Mouse (Mus musculus) lung, adult 2 months (tissue): ENCODE data around the gene Ly6g5c.

Source experiments
- CTCF ChIP-seq: fragments of 200-500 bp; IDR thresholded peaks from 2 replicates; pipeline ENCODE4 v1.5.1; 2011; ENCODE audit warnings: mild to moderate bottlenecking, low read length, control low read depth; ENCODE audit not compliant: insufficient read depth
- POLR2A ChIP-seq: fragments of 200-500 bp; IDR thresholded peaks from 2 replicates; pipeline ENCODE4 v1.6.1; 2011; ENCODE audit warnings: low read depth, mild to moderate bottlenecking, control low read depth, low read length, borderline replicate concordance; ENCODE audit errors: extremely low read depth

DNA sequence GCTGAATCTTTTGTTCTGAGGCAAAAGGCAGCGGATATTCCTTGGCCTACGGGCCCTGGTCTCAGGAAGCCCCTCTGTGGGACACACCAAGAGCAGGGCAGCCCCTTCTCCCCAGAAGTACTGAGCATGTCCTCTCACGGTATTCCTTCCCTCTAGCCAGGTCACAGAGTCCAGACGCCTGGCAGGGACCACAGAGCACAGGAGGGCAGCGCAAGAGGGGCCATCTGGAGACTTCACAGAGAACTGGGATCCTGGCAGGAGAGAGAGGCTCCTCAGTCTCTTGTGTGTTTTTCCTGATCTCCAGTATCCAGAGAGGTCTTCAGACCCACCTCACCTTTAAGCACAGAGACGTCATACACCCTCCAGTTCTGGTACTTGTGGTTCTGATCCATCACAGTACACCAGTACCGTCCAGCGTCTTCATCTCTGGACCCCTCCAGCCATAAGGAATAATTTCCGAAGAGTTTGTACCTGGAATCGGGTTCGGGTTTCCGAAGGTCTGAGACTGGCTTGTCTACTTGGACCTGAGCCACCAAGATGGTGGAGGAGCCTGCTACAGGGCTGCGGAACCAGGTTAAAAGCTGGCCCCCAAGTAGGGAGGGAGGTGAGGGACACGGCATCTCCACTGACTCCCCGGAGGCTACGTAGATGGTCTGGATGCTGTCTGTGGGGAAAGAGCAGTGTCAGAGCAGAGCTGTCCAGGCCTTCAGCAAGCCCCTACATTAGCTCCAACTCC is 25.1 kb upstream of the Ly6g5c start:
- TF ChIP-seq CTCF (no peak), POLR2A (no peak)
